Mouse (Mus musculus): ENCODE results near the gene Mllt6. TPM values are rescaled to one million over a fixed set of nuclear protein-coding genes. Genes with fewer than 3 reads are reported as not detected.
"Not testable (repeated sequence)": the region's sequence is repeated elsewhere in the genome, so short reads cannot be mapped to it uniquely, and the experiment has no call there.

The Mllt6 gene
- polyA plus RNA-seq, 1 experiment = 78.5 TPM

DNA sequence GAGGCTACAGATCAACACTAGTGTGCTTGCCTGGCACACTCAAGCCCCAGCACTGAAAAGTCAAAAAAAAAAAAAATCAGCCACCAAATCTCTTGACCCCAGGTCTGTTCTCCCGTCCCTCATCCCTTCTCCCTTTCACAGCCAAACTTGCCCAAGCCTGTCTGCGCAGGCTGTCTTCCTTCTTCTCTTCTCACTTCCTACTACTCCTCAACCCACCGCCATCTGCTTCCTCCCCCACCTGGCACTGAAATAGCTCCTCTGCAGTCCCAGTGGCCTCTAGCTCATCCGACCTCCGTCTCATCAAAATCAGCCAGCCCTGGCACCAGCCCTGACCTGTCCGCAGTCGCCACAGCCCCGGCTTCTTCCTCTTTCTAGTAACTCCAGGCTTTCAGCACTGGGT, 21.5 kb upstream of the Mllt6 start:
- Histone ChIP-seq H3K4me1 (ENCODE audit: control insufficient read depth, insufficient read depth, low read length) (peaks cover 7% of the 10 kb centered on the region; the same call in 1 of the 2 replicates), H3K4me3 (ENCODE audit: insufficient read depth, low read length) (no peak overlapping the region), H3K27ac (ENCODE audit: insufficient read depth, low read length) (peak overlapping the region; percentile 66)
- TF ChIP-seq CTCF (IDR thresholded peaks at IDR 0.05; ENCODE audit: extremely low read depth, insufficient read depth, low read length) (no peak), POLR2A (IDR thresholded peaks at IDR 0.05; ENCODE audit: extremely low read depth, insufficient read depth, low read length) (no peak)

DNA sequence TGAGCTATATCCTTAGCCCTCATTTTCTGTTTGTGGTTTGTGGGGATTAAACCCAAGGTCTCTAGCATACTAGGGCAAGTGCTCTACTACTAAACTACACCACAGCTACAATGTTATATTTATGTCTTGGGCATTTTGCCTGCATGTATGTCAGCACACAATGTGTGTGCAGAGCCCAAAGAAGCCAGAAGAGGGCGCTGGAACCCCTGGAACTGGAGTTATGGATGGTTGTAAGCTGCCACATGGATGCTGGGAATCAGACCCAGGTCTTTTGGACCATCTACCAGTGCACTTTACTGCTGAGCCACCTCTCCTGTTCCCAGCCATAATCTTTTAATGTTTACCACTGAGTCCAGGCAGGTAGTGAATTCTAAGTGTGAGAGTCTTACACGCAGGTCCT, 20.5 kb upstream of the Mllt6 start:
- peaks cover 7% of the 10 kb centered on the region; the same call in 1 of the 2 replicates for H3K4me1 ChIP-seq (ENCODE audit: control insufficient read depth, insufficient read depth, low read length)
- TF ChIP-seq POLR2A (IDR thresholded peaks at IDR 0.05; ENCODE audit: extremely low read depth, insufficient read depth, low read length) (no peak), CTCF (IDR thresholded peaks at IDR 0.05; ENCODE audit: extremely low read depth, insufficient read depth, low read length) (0 out of 2 replicates have a peak, but pooled peaks have one; percentile 7)
- H3K27ac ChIP-seq (ENCODE audit: insufficient read depth, low read length) = 0 out of 2 replicates have a peak overlapping the region, but pooled peaks have one; percentile 51
- H3K4me3 ChIP-seq (ENCODE audit: insufficient read depth, low read length) = no peak overlapping the region

DNA sequence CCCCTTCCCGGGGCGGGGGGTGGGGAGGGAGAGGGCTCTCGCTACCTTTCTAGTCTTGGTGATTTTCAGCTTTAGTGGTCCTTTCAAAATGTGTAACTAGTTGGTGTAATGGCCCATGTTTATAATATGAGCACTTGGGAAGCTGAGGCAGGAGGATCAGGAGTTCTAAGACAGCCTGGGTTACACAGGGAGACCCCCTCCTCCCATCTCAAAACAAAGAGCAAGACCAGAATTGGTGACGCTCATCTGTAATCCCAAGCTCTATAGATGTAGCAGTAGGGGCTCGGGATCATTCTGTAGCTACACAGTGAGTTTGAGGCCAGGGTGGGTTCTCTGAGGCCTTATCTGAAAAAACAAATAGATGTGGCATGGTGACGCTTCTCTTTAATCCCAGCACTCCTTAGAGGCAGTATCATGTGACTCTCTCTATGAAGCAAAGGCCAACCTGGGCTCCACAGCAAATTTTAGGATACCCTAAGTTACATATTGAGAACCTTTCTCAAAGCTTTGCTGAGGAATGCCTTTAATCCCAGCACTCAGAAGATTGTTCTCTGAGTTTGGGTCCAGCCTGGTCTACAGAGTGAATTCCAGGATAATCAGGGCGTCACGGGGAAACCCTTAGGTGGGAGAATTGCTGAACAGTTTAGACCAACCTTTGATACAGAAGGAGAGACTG, 19.7 kb upstream of the Mllt6 start:
- Histone ChIP-seq H3K4me3 (ENCODE audit: insufficient read depth, low read length) (no peak overlapping the region), H3K4me1 (ENCODE audit: control insufficient read depth, insufficient read depth, low read length) (peaks cover 7% of the 10 kb centered on the region; the same call in 1 of the 2 replicates), H3K27ac (ENCODE audit: insufficient read depth, low read length) (no peak overlapping the region)
- TF ChIP-seq POLR2A (IDR thresholded peaks at IDR 0.05; ENCODE audit: extremely low read depth, insufficient read depth, low read length) (no peak), CTCF (IDR thresholded peaks at IDR 0.05; ENCODE audit: extremely low read depth, insufficient read depth, low read length) (no peak)

DNA sequence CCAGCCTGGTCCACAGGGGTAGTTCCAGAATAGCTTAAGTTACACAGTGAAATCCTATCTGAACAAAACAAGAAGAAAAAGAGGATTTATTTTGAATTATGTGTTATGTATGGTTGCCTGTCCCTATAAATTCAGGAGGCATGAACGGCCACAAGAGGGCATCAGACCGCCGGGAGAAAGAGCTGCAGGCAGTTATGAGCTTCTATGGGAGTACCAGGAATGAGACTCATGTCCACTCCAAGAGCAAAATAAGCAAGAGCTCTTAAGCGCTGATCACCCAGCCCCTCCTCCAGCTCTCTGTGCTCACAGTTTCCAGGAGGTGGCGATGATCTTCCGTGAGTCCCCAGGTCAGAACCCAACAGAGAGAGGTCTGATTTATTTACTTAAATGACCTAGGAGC, 18.4 kb upstream of the Mllt6 start:
- Histone ChIP-seq H3K4me1 (ENCODE audit: control insufficient read depth, insufficient read depth, low read length) (peaks cover 7% of the 10 kb centered on the region; the same call in 1 of the 2 replicates), H3K4me3 (ENCODE audit: insufficient read depth, low read length) (no peak overlapping the region), H3K27ac (ENCODE audit: insufficient read depth, low read length) (no peak overlapping the region)
- peak; percentile 64 for TF ChIP-seq CTCF (IDR thresholded peaks at IDR 0.05; ENCODE audit: extremely low read depth, insufficient read depth, low read length)
- TF ChIP-seq POLR2A (IDR thresholded peaks at IDR 0.05; ENCODE audit: extremely low read depth, insufficient read depth, low read length) = no peak

DNA sequence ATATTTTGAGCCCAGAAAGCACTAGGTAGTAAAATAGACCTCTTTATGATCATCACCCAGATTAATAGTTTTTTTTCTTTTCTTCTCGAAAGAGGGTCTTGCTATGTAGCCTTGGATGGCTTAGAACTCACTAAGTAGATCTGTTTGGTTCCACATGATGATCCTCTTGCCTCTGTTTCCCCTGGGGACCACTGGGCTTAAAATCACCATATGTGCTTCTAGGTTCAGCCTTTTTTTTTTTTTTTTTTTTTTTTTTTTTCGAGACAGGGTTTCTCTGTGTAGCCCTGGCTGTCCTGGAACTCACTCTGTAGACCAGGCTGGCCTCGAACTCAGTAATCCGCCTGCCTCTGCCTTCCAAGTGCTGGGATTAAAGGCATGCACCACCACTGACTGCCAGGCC, 14.7 kb upstream of the Mllt6 start:
- not testable (repeated sequence) for H3K27ac ChIP-seq (ENCODE audit: insufficient read depth, low read length); H3K4me1 ChIP-seq (ENCODE audit: control insufficient read depth, insufficient read depth, low read length); H3K4me3 ChIP-seq (ENCODE audit: insufficient read depth, low read length)

DNA sequence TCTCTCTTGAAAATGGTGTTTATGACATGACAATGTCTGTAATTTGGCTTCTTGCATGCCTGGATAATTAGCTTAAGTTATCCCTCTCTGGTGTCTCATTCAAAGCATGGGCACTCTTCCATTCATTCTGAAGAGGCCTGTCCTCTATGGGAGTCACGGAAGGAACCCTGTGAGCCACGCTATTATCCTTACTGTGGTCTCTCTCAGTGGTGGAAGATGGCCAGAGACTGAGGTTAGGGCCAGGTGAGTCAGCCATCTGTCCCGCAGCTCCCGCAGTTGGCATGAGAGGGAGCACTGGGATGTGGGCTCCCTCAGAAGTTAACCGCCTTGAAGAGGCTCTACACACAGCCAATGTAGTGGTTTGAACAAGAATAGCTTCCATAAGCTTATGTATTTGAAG, 12.9 kb upstream of the Mllt6 start:
- no peak overlapping the region for H3K4me3 ChIP-seq (ENCODE audit: insufficient read depth, low read length)
- H3K4me1 ChIP-seq (ENCODE audit: control insufficient read depth, insufficient read depth, low read length) = no peaks in the 10 kb centered on the region
- no peak overlapping the region for H3K27ac ChIP-seq (ENCODE audit: insufficient read depth, low read length)
- no peak for TF ChIP-seq CTCF (IDR thresholded peaks at IDR 0.05; ENCODE audit: extremely low read depth, insufficient read depth, low read length)
- no peak for TF ChIP-seq POLR2A (IDR thresholded peaks at IDR 0.05; ENCODE audit: extremely low read depth, insufficient read depth, low read length)

DNA sequence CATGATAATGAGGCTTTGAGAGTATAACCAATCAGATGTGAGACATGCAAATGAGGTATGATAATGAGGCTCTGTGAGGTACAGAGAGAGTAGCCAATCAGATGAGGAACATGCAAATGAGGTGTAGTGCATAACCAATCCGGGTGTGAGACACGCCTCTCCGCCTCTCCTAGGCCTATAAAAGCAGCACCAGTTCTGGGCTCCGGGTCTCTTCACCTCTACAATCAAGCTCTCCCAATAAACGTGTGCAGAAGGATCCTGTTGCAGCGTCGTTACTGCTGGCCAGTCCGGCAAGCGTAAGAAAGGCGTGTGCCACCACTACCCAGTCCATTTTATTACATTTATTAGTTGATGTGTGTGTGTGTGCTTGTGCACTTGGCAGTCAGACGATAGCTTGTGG, 9.8 kb upstream of the Mllt6 start:
- not testable (repeated sequence) for H3K4me1 ChIP-seq (ENCODE audit: control insufficient read depth, insufficient read depth, low read length); H3K4me3 ChIP-seq (ENCODE audit: insufficient read depth, low read length); H3K27ac ChIP-seq (ENCODE audit: insufficient read depth, low read length)

DNA sequence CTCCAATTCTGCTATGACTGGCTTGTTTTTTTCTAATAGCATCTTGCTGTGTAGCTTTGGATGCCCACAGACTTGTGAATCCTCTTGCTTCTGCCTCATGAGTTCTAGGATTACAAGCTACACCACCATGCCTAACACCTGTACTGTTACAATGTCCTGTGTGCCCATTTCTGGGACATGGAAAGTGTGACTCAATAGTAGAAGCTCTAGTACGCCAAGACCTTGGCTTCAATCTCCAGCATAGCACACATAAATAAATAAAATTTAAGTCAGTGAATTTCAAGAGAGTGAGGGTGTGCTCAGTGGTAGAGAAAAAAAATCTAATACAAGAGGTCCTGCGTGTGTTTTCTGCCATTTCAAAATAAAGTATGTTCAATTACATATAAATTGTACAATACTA, 9.0 kb upstream of the Mllt6 start:
- Histone ChIP-seq H3K4me3 (ENCODE audit: insufficient read depth, low read length) (no peak overlapping the region), H3K27ac (ENCODE audit: insufficient read depth, low read length) (no peak overlapping the region), H3K4me1 (ENCODE audit: control insufficient read depth, insufficient read depth, low read length) (peaks cover 4% of the 10 kb centered on the region; the same call in 1 of the 2 replicates)
- TF ChIP-seq POLR2A (IDR thresholded peaks at IDR 0.05; ENCODE audit: extremely low read depth, insufficient read depth, low read length) (no peak), CTCF (IDR thresholded peaks at IDR 0.05; ENCODE audit: extremely low read depth, insufficient read depth, low read length) (no peak)

DNA sequence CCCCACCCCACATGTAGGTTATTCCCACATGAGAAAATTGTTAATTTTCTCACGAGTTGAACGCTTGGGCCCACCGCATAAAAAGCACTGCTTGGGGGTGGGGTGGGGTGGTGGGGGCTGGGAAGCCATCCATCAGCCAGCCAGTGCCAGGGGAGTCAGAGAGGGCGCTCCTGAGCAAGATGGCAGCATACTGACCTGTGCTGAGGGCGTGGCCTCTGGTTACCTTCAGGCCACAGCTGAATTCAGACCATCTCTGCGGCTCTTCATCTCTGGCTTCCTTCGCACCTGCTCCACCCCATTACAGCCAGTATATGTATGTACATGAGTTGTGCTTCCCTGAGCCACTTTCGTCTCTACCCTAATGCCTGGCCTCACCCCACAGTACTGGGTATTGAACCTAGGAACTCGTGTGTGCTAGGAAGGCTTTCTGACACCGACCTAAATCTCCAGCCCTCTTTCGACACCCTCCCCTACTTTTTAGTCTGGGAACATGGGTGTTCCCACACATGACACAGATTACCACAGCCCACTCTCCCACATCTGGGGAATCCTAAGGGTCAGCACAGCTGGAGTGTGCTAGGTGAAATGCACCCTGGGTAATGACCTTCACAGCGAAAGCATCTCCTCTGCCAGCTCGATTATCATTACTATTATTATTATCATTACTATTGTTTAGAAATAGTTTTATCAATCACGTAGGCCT, 6.8 kb upstream of the Mllt6 start:
- TF ChIP-seq POLR2A (IDR thresholded peaks at IDR 0.05; ENCODE audit: extremely low read depth, insufficient read depth, low read length) (no peak), CTCF (IDR thresholded peaks at IDR 0.05; ENCODE audit: extremely low read depth, insufficient read depth, low read length) (no peak)
- no peak overlapping the region for H3K4me3 ChIP-seq (ENCODE audit: insufficient read depth, low read length)
- H3K27ac ChIP-seq (ENCODE audit: insufficient read depth, low read length) = no peak overlapping the region
- H3K4me1 ChIP-seq (ENCODE audit: control insufficient read depth, insufficient read depth, low read length) = peaks cover 8% of the 10 kb centered on the region; the same call in 1 of the 2 replicates

Measured in cortical plate, adult 2 months (tissue).